19 mouse cellular contexts compared by ENCODE assay signal in the genomic region with DNA sequence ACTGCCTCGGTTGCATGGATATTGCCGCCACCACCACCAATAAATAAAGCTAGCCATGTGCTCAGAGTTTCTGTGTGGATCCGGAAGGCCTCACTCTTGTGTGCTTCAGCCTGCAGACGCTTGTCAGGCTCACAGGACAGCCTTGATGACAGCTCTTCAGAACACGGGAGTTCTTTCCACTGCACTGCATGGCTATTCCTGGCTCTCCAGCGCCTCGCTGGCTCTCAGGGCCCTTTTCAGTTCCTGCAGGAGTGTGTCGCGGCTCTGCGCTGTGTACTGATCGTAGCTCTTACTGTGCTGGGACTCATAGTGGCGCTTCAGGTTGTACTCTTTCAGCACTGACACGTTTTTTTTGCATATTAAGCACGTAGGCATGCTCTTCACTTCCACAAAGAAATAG. TPM values are rescaled to one million over a fixed set of nuclear protein-coding genes. Genes with fewer than 3 reads are reported as not detected.
DNase-seq lines count a peak whose midpoint lies in the region; ATAC-seq lines count a peak whose summit lies in the region.
"Had no signal": no experiment of that assay in that cellular context is flagged by ENCODE, and none has a peak within 500 bp of the region (broad histone marks: within the 10 kb centered on the region; RNA-seq: fewer than 3 reads in every experiment).

No protein-coding gene starts in this region.

- H3K9me3 ChIP-seq in heart, embryonic 10.5 days = no peaks in the 10 kb centered on the region
- no peaks in the 10 kb centered on the region for H3K9me3 ChIP-seq in heart, embryonic 14.5 days (ENCODE audit: control insufficient read depth, low read length)
- H3K9me3 ChIP-seq: embryonic facial prominence, embryonic 12.5 days; forebrain, embryonic 15.5 days; hindbrain, embryonic 13.5 days had no signal

- peak; percentile 54 for ATAC-seq in heart, embryonic 14.5 days (ENCODE audit: insufficient number of reproducible peaks, insufficient read depth, low FRiP score, low read depth)
- ATAC-seq: activated CD4-positive, CD25-positive, alpha-beta regulatory T cell, adult 4 months; forebrain, embryonic 15.5 days; hindbrain, postnatal 0 days; Patski had no signal

- DNase-seq in heart, adult 18-20 months = peak; percentile 72 to 79
- DNase-seq in heart, postnatal 25 days (ENCODE audit: low spot score) = no peak
- DNase-seq in heart, embryonic 10.5 days (ENCODE audit: low spot score) = no peak
- peak; percentile 60 for DNase-seq in heart, postnatal 4 days
- DNase-seq in lung, postnatal 36 days = no peak
- no peak for DNase-seq in urinary bladder, adult 18-20 months (ENCODE audit: low spot score in 2 of 2)
- DNase-seq: adrenal gland, postnatal 14 days; cerebellum, adult 11-12 months; cerebellum, adult 9-10 months; cerebellum, postnatal 25 days; gastrocnemius, postnatal 36 days; kidney, adult 11 months had no signal

- intact Hi-C loops in heart, postnatal 25 days (cut with DNase I) = no loop called here

- peak overlapping the region; percentile 72; the same call in 1 of the 2 replicates for H3K27ac ChIP-seq in heart, embryonic 10.5 days
- H3K27ac ChIP-seq in heart, embryonic 14.5 days (replicated peaks in 1 of 2; ENCODE audit: control insufficient read depth in 1 of 2, insufficient read depth in 1 of 2, low read depth in 2 of 2, low read length in 2 of 2) = peak overlapping the region; percentile 60 to 87
- H3K27ac ChIP-seq: embryonic facial prominence, embryonic 12.5 days; forebrain, embryonic 15.5 days; hindbrain, embryonic 13.5 days; hindbrain, postnatal 0 days had no signal

- H3K27me3 ChIP-seq in heart, embryonic 10.5 days (ENCODE audit: insufficient read depth, poor library complexity, severe bottlenecking) = no peaks in the 10 kb centered on the region
- H3K27me3 ChIP-seq in heart, embryonic 14.5 days (ENCODE audit: control insufficient read depth, insufficient read depth, low read length) = no peaks in the 10 kb centered on the region
- H3K27me3 ChIP-seq: embryonic facial prominence, embryonic 12.5 days; forebrain, embryonic 15.5 days; hindbrain, embryonic 13.5 days; Patski had no signal

- 0 out of 2 replicates have a peak overlapping the region, but pooled peaks have one; percentile 27 for H3K9ac ChIP-seq in heart, embryonic 14.5 days (ENCODE audit: low read length)
- H3K9ac ChIP-seq: embryonic facial prominence, embryonic 12.5 days; forebrain, embryonic 15.5 days; hindbrain, embryonic 13.5 days had no signal

- peaks cover 27% of the 10 kb centered on the region for H3K4me1 ChIP-seq in heart, embryonic 10.5 days
- peaks cover 20 to 24% of the 10 kb centered on the region in 2 experiments for H3K4me1 ChIP-seq in heart, embryonic 14.5 days (ENCODE audit: control insufficient read depth in 2 of 2, insufficient read depth in 2 of 2, low read length in 2 of 2)
- H3K4me1 ChIP-seq: embryonic facial prominence, embryonic 12.5 days; forebrain, embryonic 15.5 days; hindbrain, embryonic 13.5 days had no signal

- H3K36me3 ChIP-seq in heart, embryonic 10.5 days = peaks cover 72% of the 10 kb centered on the region
- H3K36me3 ChIP-seq in heart, embryonic 14.5 days (ENCODE audit: control insufficient read depth, insufficient read depth, low read length) = peaks cover 71% of the 10 kb centered on the region

- peak overlapping the region; percentile 16; the same call in 1 of the 2 replicates for H3K4me3 ChIP-seq in heart, embryonic 10.5 days
- H3K4me3 ChIP-seq in heart, embryonic 14.5 days (ENCODE audit: control insufficient read depth in 1 of 2, insufficient read depth in 1 of 2, low read depth in 1 of 2, low read length in 2 of 2) = no peak overlapping the region
- H3K4me3 ChIP-seq: embryonic facial prominence, embryonic 12.5 days; forebrain, embryonic 15.5 days; hindbrain, embryonic 13.5 days had no signal

- 63% methylated on average over 14 of the region's 14 CpGs for WGBS in heart, embryonic 10.5 days
- WGBS in heart, embryonic 14.5 days = 37% methylated on average over 14 of the region's 14 CpGs

- no peak overlapping the region for H3K4me2 ChIP-seq in heart, embryonic 14.5 days (ENCODE audit: low read length)
- H3K4me2 ChIP-seq: embryonic facial prominence, embryonic 12.5 days; forebrain, embryonic 15.5 days; hindbrain, embryonic 13.5 days had no signal

RNA-seq across cellular contexts. Expression of a gene that starts 8.2 kb away (rescaled TPM):
- total RNA-seq in heart, adult 18-20 months (2021) = 100 to 1,000 TPM; 173 to 184 TPM
- total RNA-seq in heart, postnatal 25 days (2021) = 100 to 1,000 TPM; 153 to 165 TPM
- 258 and 316 TPM in 2 replicates for polyA plus RNA-seq in heart, embryonic 10.5 days (2016; fragmentation: Nextera tagmentation; extraction: Ambion mirVana)
- 279 and 310 TPM in 2 replicates for polyA plus RNA-seq in heart, embryonic 14.5 days (2014; fragmentation: Nextera tagmentation; extraction: Ambion mirVana)
- total RNA-seq in heart, postnatal 4 days (2021) = 100 to 1,000 TPM; 237 to 248 TPM

RNA-seq across cellular contexts. Expression of a gene that starts 14.7 kb away (rescaled TPM):
- total RNA-seq in heart, adult 18-20 months (2021) = 10 to 100 TPM; 75.9 to 79.8 TPM
- total RNA-seq in heart, postnatal 25 days (2021) = 10 to 100 TPM; 66.7 to 73.9 TPM
- 90.5 and 95.6 TPM in 2 replicates for polyA plus RNA-seq in heart, embryonic 10.5 days (2016; fragmentation: Nextera tagmentation; extraction: Ambion mirVana)
- polyA plus RNA-seq in heart, embryonic 14.5 days (2014; fragmentation: Nextera tagmentation; extraction: Ambion mirVana) = 52.6 and 59.5 TPM in 2 replicates
- 10 to 100 TPM; 74.6 to 76.3 TPM for total RNA-seq in heart, postnatal 4 days (2021)

RNA-seq across cellular contexts. Expression of a gene that starts 18.0 kb away (rescaled TPM):
- 10 to 100 TPM; 15.4 to 16.8 TPM for total RNA-seq in heart, adult 18-20 months (2021)
- 10 to 100 TPM; 12.9 to 15.0 TPM for total RNA-seq in heart, postnatal 25 days (2021)
- 14.2 and 14.9 TPM in 2 replicates for polyA plus RNA-seq in heart, embryonic 10.5 days (2016; fragmentation: Nextera tagmentation; extraction: Ambion mirVana)
- polyA plus RNA-seq in heart, embryonic 14.5 days (2014; fragmentation: Nextera tagmentation; extraction: Ambion mirVana) = 11.9 and 14.5 TPM in 2 replicates
- 10 to 100 TPM; 10.7 to 10.8 TPM for total RNA-seq in heart, postnatal 4 days (2021)

RNA-seq across cellular contexts. Expression of a gene that starts 20.9 kb away (rescaled TPM):
- total RNA-seq in heart, adult 18-20 months (2021) = 10 to 100 TPM; 16.5 to 19.4 TPM
- 10 to 100 TPM; 16.0 to 16.6 TPM for total RNA-seq in heart, postnatal 25 days (2021)
- 28.5 and 29.7 TPM in 2 replicates for polyA plus RNA-seq in heart, embryonic 10.5 days (2016; fragmentation: Nextera tagmentation; extraction: Ambion mirVana)
- 19.4 and 22.7 TPM in 2 replicates for polyA plus RNA-seq in heart, embryonic 14.5 days (2014; fragmentation: Nextera tagmentation; extraction: Ambion mirVana)
- total RNA-seq in heart, postnatal 4 days (2021) = 10 to 100 TPM; 19.6 to 19.9 TPM

RNA-seq across cellular contexts. Expression of a gene that starts 29.0 kb away (rescaled TPM):
- 10 to 100 TPM; 36.7 to 57.6 TPM for total RNA-seq in heart, adult 18-20 months (2021)
- total RNA-seq in heart, postnatal 25 days (2021) = 10 to 100 TPM; 44.3 to 47.0 TPM
- polyA plus RNA-seq in heart, embryonic 10.5 days (2016; fragmentation: Nextera tagmentation; extraction: Ambion mirVana) = 56.9 and 67.3 TPM in 2 replicates
- polyA plus RNA-seq in heart, embryonic 14.5 days (2014; fragmentation: Nextera tagmentation; extraction: Ambion mirVana) = 44.5 and 53.5 TPM in 2 replicates
- total RNA-seq in heart, postnatal 4 days (2021) = 10 to 100 TPM; 33.0 to 38.0 TPM

Comparison
In these comparisons a context has a peak if more than half of its experiments do, and no peak if none do; other contexts are left out.
1. DNase-seq: peak in heart, adult 18-20 months (2 of 2) and heart, postnatal 4 days (single experiment); none in heart, postnatal 25 days (single experiment), heart, embryonic 10.5 days (single experiment), lung, postnatal 36 days (single experiment) and urinary bladder, adult 18-20 months (0 of 2).